Mouse (Mus musculus) kidney, adult 18-20 months (tissue): Measurements from ENCODE around the gene Steap3.

Experiments
- DNase-seq: peaks from one replicate; pipeline ENCODE4 v3.0.0; 2021

The Steap3 gene

DNA sequence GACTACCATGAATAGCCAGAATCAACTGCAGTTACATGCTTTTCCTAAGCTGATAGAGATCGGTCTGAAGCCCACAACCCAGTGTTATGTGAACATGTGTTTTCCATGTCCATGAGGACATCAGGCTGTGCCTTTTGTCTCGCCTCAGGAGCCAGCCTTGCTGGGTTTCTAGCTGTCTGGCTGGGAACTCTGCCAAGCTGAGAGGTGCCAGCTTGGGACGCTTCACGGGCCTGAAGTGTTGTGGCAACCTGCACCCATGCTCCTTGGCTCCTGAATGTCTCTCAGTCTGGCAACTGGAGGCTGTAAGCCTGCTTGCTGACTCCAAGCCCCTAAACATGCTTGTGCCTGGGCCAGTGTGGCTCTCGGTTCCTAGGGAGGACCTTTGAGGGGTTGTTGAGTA, 130.0 kb downstream of the Steap3 start:
- peak; percentile 69 for DNase-seq
